Mouse (Mus musculus) natural killer cell, adult 2 months (primary cell): ENCODE data around the gene Tmem54.

Source experiments
- DNase-seq, 2 experiments: peaks; one replicate each; pipeline ENCODE4 v3.0.0; 2022; ENCODE audit warnings: low spot score in 2 of 2

Tmem54 gene

GRCm38 (mm10) chr4:129151276-129151811, 46.0 kb downstream of the Tmem54 start:
- DNase-seq = no peak

DNA sequence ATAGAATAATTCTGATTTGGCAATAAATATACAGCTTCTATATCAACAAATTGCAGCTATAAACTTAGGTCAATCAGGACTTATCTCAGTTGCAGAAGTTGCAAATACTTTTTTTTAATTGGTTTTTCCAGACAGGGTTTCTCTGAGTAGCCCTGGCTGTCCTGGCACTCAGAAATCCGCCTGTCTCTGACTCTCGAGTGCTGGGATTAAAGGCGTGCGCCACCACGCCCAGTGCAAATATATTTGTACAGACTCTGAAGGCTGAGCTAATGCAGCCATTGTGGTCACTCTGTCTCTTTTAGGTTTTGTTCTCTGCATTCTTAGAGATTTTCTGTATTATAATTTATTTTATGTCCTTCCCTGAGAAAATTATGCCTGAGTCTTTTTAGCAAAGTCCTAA, 52.2 kb downstream of the Tmem54 start:
- no peak for DNase-seq

- no peak for DNase-seq
Observed at GRCm38 (mm10) chr4:129158549-129158948, 53.2 kb downstream of the Tmem54 start.

DNA sequence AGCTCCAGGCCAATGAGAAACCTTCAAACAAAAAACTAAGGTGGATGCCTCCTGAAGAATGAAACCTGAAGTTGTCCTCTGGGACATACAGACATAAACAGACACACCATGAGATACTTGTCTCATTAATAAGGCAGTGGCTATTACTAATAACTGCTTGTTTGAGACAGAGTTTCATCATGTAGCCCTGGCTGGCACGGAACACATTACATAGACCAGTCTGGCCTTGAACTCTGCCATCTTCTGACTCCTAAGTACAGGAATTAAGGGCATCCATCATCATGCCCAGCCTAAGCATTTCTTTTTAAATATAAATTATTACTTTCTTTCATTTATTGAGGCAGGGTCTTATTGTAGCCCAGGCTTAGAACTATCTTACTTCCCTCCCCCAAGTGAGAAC, 55.7 kb downstream of the Tmem54 start:
- no peak for DNase-seq
